Mouse (Mus musculus): ENCODE data around the gene Thrb. TPM values are rescaled to one million over a fixed set of nuclear protein-coding genes. Genes with fewer than 3 reads are reported as not detected.

Thrb gene
- total and polyA plus RNA-seq, 2 experiments from 2014 or later: 2.1 to 8.9 TPM

GRCm38 (mm10) chr14:17674335-17674734 is 14.3 kb downstream of the Thrb start:
- Histone ChIP-seq H3K4me1 (ENCODE audit: insufficient read depth, low read length) (no peaks in the 10 kb centered on the region), H3K9me3 (ENCODE audit: low read length) (no peaks in the 10 kb centered on the region), H3K36me3 (ENCODE audit: insufficient read depth, low read length) (no peaks in the 10 kb centered on the region), H3K9ac (replicated peaks; ENCODE audit: low read length, poor library complexity, severe bottlenecking) (no peak overlapping the region), H3K27me3 (ENCODE audit: insufficient read depth, low read length) (no peaks in the 10 kb centered on the region), H3K27ac (ENCODE audit: low read depth, low read length) (no peak overlapping the region), H3K4me3 (ENCODE audit: low read depth, low read length) (no peak overlapping the region), H3K4me2 (ENCODE audit: low read depth, low read length, poor library complexity, severe bottlenecking) (no peak overlapping the region)
- ATAC-seq (ENCODE audit: low FRiP score): no peak
- 81% methylated on average over 1 of the region's 1 CpGs for WGBS
- no peak for TF ChIP-seq CTCF (IDR thresholded peaks at IDR 0.05)
- no peak for DNase-seq (ENCODE audit: low spot score)

GRCm38 (mm10) chr14:17675214-17675613 is 15.2 kb downstream of the Thrb start:
- no peaks in the 10 kb centered on the region for H3K36me3 ChIP-seq (ENCODE audit: insufficient read depth, low read length)
- no peak for ATAC-seq (ENCODE audit: low FRiP score)
- H3K9me3 ChIP-seq (ENCODE audit: low read length): no peaks in the 10 kb centered on the region
- no peak for DNase-seq (ENCODE audit: low spot score)
- H3K27me3 ChIP-seq (ENCODE audit: insufficient read depth, low read length): no peaks in the 10 kb centered on the region
- no peak overlapping the region for H3K4me3 ChIP-seq (ENCODE audit: low read depth, low read length)
- 99% methylated on average over 3 of the region's 3 CpGs for WGBS
- no peak overlapping the region for H3K9ac ChIP-seq (replicated peaks; ENCODE audit: low read length, poor library complexity, severe bottlenecking)
- no peak for TF ChIP-seq CTCF (IDR thresholded peaks at IDR 0.05)
- no peak overlapping the region for H3K4me2 ChIP-seq (ENCODE audit: low read depth, low read length, poor library complexity, severe bottlenecking)
- H3K4me1 ChIP-seq (ENCODE audit: insufficient read depth, low read length): no peaks in the 10 kb centered on the region
- H3K27ac ChIP-seq (ENCODE audit: low read depth, low read length): no peak overlapping the region

GRCm38 (mm10) chr14:17681479-17681878 is 21.4 kb downstream of the Thrb start:
- Histone ChIP-seq H3K27ac (ENCODE audit: low read depth, low read length) (no peak overlapping the region), H3K9me3 (ENCODE audit: low read length) (no peaks in the 10 kb centered on the region), H3K27me3 (ENCODE audit: insufficient read depth, low read length) (no peaks in the 10 kb centered on the region), H3K4me2 (ENCODE audit: low read depth, low read length, poor library complexity, severe bottlenecking) (no peak overlapping the region), H3K4me3 (ENCODE audit: low read depth, low read length) (no peak overlapping the region), H3K4me1 (ENCODE audit: insufficient read depth, low read length) (no peaks in the 10 kb centered on the region), H3K36me3 (ENCODE audit: insufficient read depth, low read length) (no peaks in the 10 kb centered on the region), H3K9ac (replicated peaks; ENCODE audit: low read length, poor library complexity, severe bottlenecking) (no peak overlapping the region)
- ATAC-seq (ENCODE audit: low FRiP score) (no peak), DNase-seq (ENCODE audit: low spot score) (no peak)
- no peak for TF ChIP-seq CTCF (IDR thresholded peaks at IDR 0.05)

DNA sequence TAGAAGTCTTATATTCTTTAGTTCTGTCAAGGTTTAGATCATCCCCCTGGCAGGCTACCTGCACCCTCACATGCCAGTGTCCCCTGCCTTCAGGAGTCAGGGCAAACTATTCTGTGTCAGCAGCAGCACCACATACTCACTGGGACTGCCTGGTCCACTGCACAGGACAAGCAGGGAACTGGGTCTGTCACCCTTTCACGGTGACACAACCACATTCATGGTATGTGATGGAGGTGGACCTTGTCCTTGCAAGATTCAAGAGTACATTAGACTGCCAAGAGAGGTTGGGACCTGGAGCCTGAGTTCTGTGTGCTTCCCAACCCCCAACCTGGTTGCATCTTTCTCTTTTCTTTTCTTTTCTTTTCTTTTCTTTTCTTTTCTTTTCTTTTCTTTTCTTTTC is 24.8 kb downstream of the Thrb start:
- 66% methylated on average over 1 of the region's 1 CpGs for WGBS

GRCm38 (mm10) chr14:17685491-17685890 is 25.4 kb downstream of the Thrb start:
- Histone ChIP-seq H3K27me3 (ENCODE audit: insufficient read depth, low read length) (no peaks in the 10 kb centered on the region), H3K27ac (ENCODE audit: low read depth, low read length) (no peak overlapping the region), H3K36me3 (ENCODE audit: insufficient read depth, low read length) (no peaks in the 10 kb centered on the region), H3K4me3 (ENCODE audit: low read depth, low read length) (no peak overlapping the region), H3K9me3 (ENCODE audit: low read length) (no peaks in the 10 kb centered on the region), H3K4me2 (ENCODE audit: low read depth, low read length, poor library complexity, severe bottlenecking) (no peak overlapping the region), H3K9ac (replicated peaks; ENCODE audit: low read length, poor library complexity, severe bottlenecking) (no peak overlapping the region), H3K4me1 (ENCODE audit: insufficient read depth, low read length) (no peaks in the 10 kb centered on the region)
- ATAC-seq (ENCODE audit: low FRiP score) (no peak), DNase-seq (ENCODE audit: low spot score) (no peak)
- TF ChIP-seq CTCF (IDR thresholded peaks at IDR 0.05): no peak
- 95% methylated on average over 3 of the region's 3 CpGs for WGBS

More for the DNA sequence above, 24.8 kb downstream of the Thrb start:
- H3K9me3 ChIP-seq (ENCODE audit: low read length): no peaks in the 10 kb centered on the region
- no peaks in the 10 kb centered on the region for H3K4me1 ChIP-seq (ENCODE audit: insufficient read depth, low read length)
- TF ChIP-seq CTCF (IDR thresholded peaks at IDR 0.05): no peak
- no peak overlapping the region for H3K4me2 ChIP-seq (ENCODE audit: low read depth, low read length, poor library complexity, severe bottlenecking)
- no peaks in the 10 kb centered on the region for H3K27me3 ChIP-seq (ENCODE audit: insufficient read depth, low read length)
- DNase-seq (ENCODE audit: low spot score) (no peak), ATAC-seq (ENCODE audit: low FRiP score) (no peak)
- H3K36me3 ChIP-seq (ENCODE audit: insufficient read depth, low read length): no peaks in the 10 kb centered on the region
- H3K9ac ChIP-seq (replicated peaks; ENCODE audit: low read length, poor library complexity, severe bottlenecking): no peak overlapping the region
- no peak overlapping the region for H3K27ac ChIP-seq (ENCODE audit: low read depth, low read length)
- no peak overlapping the region for H3K4me3 ChIP-seq (ENCODE audit: low read depth, low read length)

DNA sequence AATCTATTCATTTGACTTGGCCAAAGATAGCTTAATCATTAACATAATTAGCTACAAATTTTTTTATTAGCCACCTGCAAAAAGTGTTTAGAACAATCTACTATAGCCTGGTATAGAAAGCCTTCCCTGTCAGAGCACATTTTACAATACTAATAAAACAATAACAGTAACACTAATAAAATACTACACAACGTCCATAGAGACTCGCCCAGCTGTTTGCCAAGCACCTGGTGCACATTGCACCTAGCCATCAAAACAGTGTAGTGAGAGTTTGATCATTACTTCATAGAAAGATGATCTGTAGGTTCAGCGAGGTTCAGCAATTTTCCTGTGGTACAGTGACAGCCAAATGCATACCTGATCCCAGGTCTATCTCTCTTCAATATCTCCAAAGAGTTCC is 26.9 kb downstream of the Thrb start:
- Histone ChIP-seq H3K36me3 (ENCODE audit: insufficient read depth, low read length) (no peaks in the 10 kb centered on the region), H3K27me3 (ENCODE audit: insufficient read depth, low read length) (no peaks in the 10 kb centered on the region), H3K4me2 (ENCODE audit: low read depth, low read length, poor library complexity, severe bottlenecking) (no peak overlapping the region), H3K4me3 (ENCODE audit: low read depth, low read length) (no peak overlapping the region), H3K9ac (replicated peaks; ENCODE audit: low read length, poor library complexity, severe bottlenecking) (no peak overlapping the region), H3K27ac (ENCODE audit: low read depth, low read length) (no peak overlapping the region), H3K4me1 (ENCODE audit: insufficient read depth, low read length) (no peaks in the 10 kb centered on the region), H3K9me3 (ENCODE audit: low read length) (0 out of 2 replicates have a peak, but pooled peaks cover 2% of the 10 kb centered on the region)
- TF ChIP-seq CTCF (IDR thresholded peaks at IDR 0.05): no peak
- DNase-seq (ENCODE audit: low spot score) (no peak), ATAC-seq (ENCODE audit: low FRiP score) (no peak)
- 92% methylated on average over 3 of the region's 3 CpGs for WGBS
